Mouse (Mus musculus): ENCODE measurements around the gene Baz1b. TPM values are rescaled to one million over a fixed set of nuclear protein-coding genes. Genes with fewer than 3 reads are reported as not detected.

Gene Baz1b
- polyA plus RNA-seq, 1 experiment from 2014 or later, result 52.8 TPM

- Histone ChIP-seq H3K4me3 (ENCODE audit: inconsistent target) (no peak overlapping the region), H3K27ac (peak overlapping the region; percentile 46; the same call in 1 of the 2 replicates), H3K79me2 (ENCODE audit: inconsistent target) (peaks cover 36% of the 10 kb centered on the region), H3K36me3 (ENCODE audit: inconsistent target) (peaks cover 13% of the 10 kb centered on the region; the same call in 1 of the 2 replicates)
- 97% methylated on average over 4 of the region's 4 CpGs for WGBS (ENCODE audit: missing documents)
These were observed 19.6 kb upstream of the Baz1b start for GRCm38 (mm10) chr5:135167469-135167868.

- Histone ChIP-seq H3K27ac (peak within 1 kb of the TSS; percentile 82), H3K36me3 (ENCODE audit: inconsistent target) (peaks cover 22% of the 10 kb centered on the region; the same call in 1 of the 2 replicates), H3K79me2 (ENCODE audit: inconsistent target) (peaks cover 45% of the 10 kb centered on the region), H3K4me3 (ENCODE audit: inconsistent target) (peak within 1 kb of the TSS; percentile 67)
- WGBS (ENCODE audit: missing documents), result 3% methylated on average over 95 of the region's 95 CpGs
These were observed 18.7 kb upstream of the Baz1b start, which contains the start of gene Bcl7b for GRCm38 (mm10) chr5:135168063-135169062. TSS of gene Bcl7b (plus strand) at chr5:135168283.

- peak overlapping the region; percentile 82 for H3K27ac ChIP-seq
- H3K36me3 ChIP-seq (ENCODE audit: inconsistent target), result peaks cover 33% of the 10 kb centered on the region; the same call in 1 of the 2 replicates
- H3K79me2 ChIP-seq (ENCODE audit: inconsistent target), result peaks cover 56% of the 10 kb centered on the region
- WGBS (ENCODE audit: missing documents), result 89% methylated on average over 5 of the region's 5 CpGs
- H3K4me3 ChIP-seq (ENCODE audit: inconsistent target), result peak overlapping the region; percentile 67
These were observed 17.6 kb upstream of the Baz1b start for GRCm38 (mm10) chr5:135169479-135169878.

- H3K4me3 ChIP-seq (ENCODE audit: inconsistent target), result no peak overlapping the region
- WGBS (ENCODE audit: missing documents), result 90% methylated on average over 6 of the region's 6 CpGs
- peaks cover 54% of the 10 kb centered on the region; the same call in 1 of the 2 replicates for H3K36me3 ChIP-seq (ENCODE audit: inconsistent target)
- H3K79me2 ChIP-seq (ENCODE audit: inconsistent target), result peaks cover 74% of the 10 kb centered on the region
- no peak overlapping the region for H3K27ac ChIP-seq
These were observed 15.3 kb upstream of the Baz1b start for GRCm38 (mm10) chr5:135171688-135172220.

- Histone ChIP-seq H3K4me3 (ENCODE audit: inconsistent target) (no peak overlapping the region), H3K36me3 (ENCODE audit: inconsistent target) (peaks cover 64% of the 10 kb centered on the region)
- WGBS (ENCODE audit: missing documents), result 93% methylated on average over 4 of the region's 5 CpGs
These were observed 14.1 kb upstream of the Baz1b start for GRCm38 (mm10) chr5:135172986-135173385.

GRCm38 (mm10) chr5:135175086-135175485 is 12.0 kb upstream of the Baz1b start:
- Histone ChIP-seq H3K79me2 (ENCODE audit: inconsistent target) (peaks cover 62% of the 10 kb centered on the region), H3K4me3 (ENCODE audit: inconsistent target) (no peak overlapping the region), H3K36me3 (ENCODE audit: inconsistent target) (peaks cover 83% of the 10 kb centered on the region), H3K27ac (no peak overlapping the region)

More at GRCm38 (mm10) chr5:135172986-135173385, 14.1 kb upstream of the Baz1b start:
- peaks cover 74% of the 10 kb centered on the region for H3K79me2 ChIP-seq (ENCODE audit: inconsistent target)
- H3K27ac ChIP-seq, result no peak overlapping the region

GRCm38 (mm10) chr5:135178523-135178922 is 8.5 kb upstream of the Baz1b start:
- 84% methylated on average over 3 of the region's 3 CpGs for WGBS (ENCODE audit: missing documents)
- Histone ChIP-seq H3K27ac (no peak overlapping the region), H3K36me3 (ENCODE audit: inconsistent target) (peaks cover 75% of the 10 kb centered on the region)

GRCm38 (mm10) chr5:135178996-135179395 is 8.1 kb upstream of the Baz1b start:
- no peak overlapping the region for H3K27ac ChIP-seq
- no peak overlapping the region for H3K4me3 ChIP-seq (ENCODE audit: inconsistent target)
- peaks cover 23% of the 10 kb centered on the region for H3K79me2 ChIP-seq (ENCODE audit: inconsistent target)
- peaks cover 70% of the 10 kb centered on the region for H3K36me3 ChIP-seq (ENCODE audit: inconsistent target)
- WGBS (ENCODE audit: missing documents), result 92% methylated on average over 4 of the region's 4 CpGs

More at GRCm38 (mm10) chr5:135178523-135178922, 8.5 kb upstream of the Baz1b start:
- Histone ChIP-seq H3K4me3 (ENCODE audit: inconsistent target) (no peak overlapping the region), H3K79me2 (ENCODE audit: inconsistent target) (peaks cover 28% of the 10 kb centered on the region)

GRCm38 (mm10) chr5:135179616-135180015 is 7.4 kb upstream of the Baz1b start:
- Histone ChIP-seq H3K36me3 (ENCODE audit: inconsistent target) (peaks cover 64% of the 10 kb centered on the region), H3K4me3 (ENCODE audit: inconsistent target) (no peak overlapping the region), H3K79me2 (ENCODE audit: inconsistent target) (peaks cover 17% of the 10 kb centered on the region), H3K27ac (no peak overlapping the region)
- 94% methylated on average over 5 of the region's 7 CpGs for WGBS (ENCODE audit: missing documents)

- H3K36me3 ChIP-seq (ENCODE audit: inconsistent target), result peaks cover 54% of the 10 kb centered on the region
- WGBS (ENCODE audit: missing documents), result 95% methylated on average over 14 of the region's 14 CpGs
- H3K79me2 ChIP-seq (ENCODE audit: inconsistent target), result peaks cover 5% of the 10 kb centered on the region; the same call in 1 of the 2 replicates
- H3K4me3 ChIP-seq (ENCODE audit: inconsistent target), result no peak overlapping the region
- H3K27ac ChIP-seq, result no peak overlapping the region
These were observed 6.3 kb upstream of the Baz1b start for GRCm38 (mm10) chr5:135180796-135181195.

- no peak overlapping the region for H3K4me3 ChIP-seq (ENCODE audit: inconsistent target)
- peaks cover 44% of the 10 kb centered on the region for H3K36me3 ChIP-seq (ENCODE audit: inconsistent target)
- WGBS (ENCODE audit: missing documents), result 100% methylated on average over 6 of the region's 6 CpGs
- no peak overlapping the region for H3K27ac ChIP-seq
- H3K79me2 ChIP-seq (ENCODE audit: inconsistent target), result no peaks in the 10 kb centered on the region; the same call in 1 of the 2 replicates
These were observed 5.3 kb upstream of the Baz1b start for GRCm38 (mm10) chr5:135181776-135182175.

- peaks cover 5% of the 10 kb centered on the region for H3K79me2 ChIP-seq (ENCODE audit: inconsistent target)
- peaks cover 31% of the 10 kb centered on the region for H3K36me3 ChIP-seq (ENCODE audit: inconsistent target)
- H3K27ac ChIP-seq, result no peak overlapping the region
- no peak overlapping the region for H3K4me3 ChIP-seq (ENCODE audit: inconsistent target)
- 83% methylated on average over 7 of the region's 8 CpGs for WGBS (ENCODE audit: missing documents)
These were observed 3.8 kb upstream of the Baz1b start for GRCm38 (mm10) chr5:135183131-135183861.

- WGBS (ENCODE audit: missing documents), result 80% methylated on average over 3 of the region's 3 CpGs
- peaks cover 15% of the 10 kb centered on the region; the same call in 1 of the 2 replicates for H3K36me3 ChIP-seq (ENCODE audit: inconsistent target)
- H3K79me2 ChIP-seq (ENCODE audit: inconsistent target), result peaks cover 22% of the 10 kb centered on the region
- H3K4me3 ChIP-seq (ENCODE audit: inconsistent target), result no peak overlapping the region
- H3K27ac ChIP-seq, result peak overlapping the region; percentile 87
These were observed 2.0 kb upstream of the Baz1b start for GRCm38 (mm10) chr5:135185016-135185415.

- Histone ChIP-seq H3K4me3 (ENCODE audit: inconsistent target) (no peak overlapping the region), H3K79me2 (ENCODE audit: inconsistent target) (peaks cover 28% of the 10 kb centered on the region), H3K27ac (peak overlapping the region; percentile 87), H3K36me3 (ENCODE audit: inconsistent target) (peaks cover 10% of the 10 kb centered on the region; the same call in 1 of the 2 replicates)
- WGBS (ENCODE audit: missing documents), result 55% methylated on average over 3 of the region's 3 CpGs
These were observed 1.5 kb upstream of the Baz1b start for GRCm38 (mm10) chr5:135185596-135185995.
